Mouse (Mus musculus) left cerebral cortex, adult 2 months (tissue): ENCODE results near the gene Arx. TPM values are rescaled to one million over a fixed set of nuclear protein-coding genes. Genes with fewer than 3 reads are reported as not detected.

Experiments used
- DNase-seq, 2 experiments: peaks; one replicate each; pipeline ENCODE4 v3.0.0; 2021 to 2022; ENCODE audit warnings: low spot score in 2 of 2, mixed read lengths in 1 of 2; ENCODE audit errors: extremely low spot score in 1 of 2
- H3K27ac ChIP-seq: fragments of 200-600 bp; 2 replicates; pipeline ENCODE4 v1.8.1; 2022
- H3K4me3 ChIP-seq: fragments of 200-600 bp; 2 replicates; pipeline ENCODE4 v1.8.1; 2022
- CTCF ChIP-seq: fragments of 200-600 bp; IDR thresholded peaks from 2 replicates; pipeline ENCODE4 v1.8.1; 2022; ENCODE audit warnings: antibody characterized with exemption, mild to moderate bottlenecking, moderate library complexity
- intact Hi-C: fragments of 180-260 bp; cut with DNase I; formaldehyde crosslinking; loops from one replicate; pipeline ENCODE4 v1.15.1; 2025
- total RNA-seq, 2 experiments: library from RNA; stranded (reverse); gene quantifications; 2 replicates each; pipeline ENCODE4 v1.2.3; 2021

Arx gene
- total RNA-seq, 2 experiments from 2014 or later: 19.7 to 20.9 TPM

GRCm38 (mm10) chrX:93294736-93295490 is 8.7 kb downstream of the Arx start:
- Histone ChIP-seq H3K27ac (no peak overlapping the region; the same call in 1 of the 2 replicates), H3K4me3 (no peak overlapping the region)
- intact Hi-C loops: loop anchor here (10.0 kb wide), 1 partner anchor 260 kb away; no protein-coding TSS in a partner anchor
- no peak for DNase-seq
- TF ChIP-seq CTCF: no peak

- DNase-seq: no peak
- TF ChIP-seq CTCF: no peak
- intact Hi-C loops: loop anchor here (10.0 kb wide), 1 partner anchor 259 kb away; no protein-coding TSS in a partner anchor
- Histone ChIP-seq H3K27ac (no peak overlapping the region), H3K4me3 (no peak overlapping the region)
Observed at GRCm38 (mm10) chrX:93295819-93296218, 9.6 kb downstream of the Arx start.

GRCm38 (mm10) chrX:93297001-93297441 is 10.8 kb downstream of the Arx start:
- DNase-seq: no peak
- intact Hi-C loops: loop anchor here (10.0 kb wide), 1 partner anchor 258 kb away; no protein-coding TSS in a partner anchor
- no peak for TF ChIP-seq CTCF
- Histone ChIP-seq H3K4me3 (no peak overlapping the region), H3K27ac (no peak overlapping the region)

GRCm38 (mm10) chrX:93299046-93299626 is 12.9 kb downstream of the Arx start:
- Histone ChIP-seq H3K27ac (no peak overlapping the region), H3K4me3 (peak overlapping the region; percentile 13; the same call in 1 of the 2 replicates)
- no peak for DNase-seq
- intact Hi-C loops: loop anchor here (10.0 kb wide), 1 partner anchor 256 kb away; no protein-coding TSS in a partner anchor
- TF ChIP-seq CTCF: no peak

- no peak for TF ChIP-seq CTCF
- intact Hi-C loops: loop anchor here (10.0 kb wide), 1 partner anchor 255 kb away; no protein-coding TSS in a partner anchor
- H3K4me3 ChIP-seq: no peak overlapping the region
- DNase-seq: no peak
- H3K27ac ChIP-seq: no peak overlapping the region
Observed at GRCm38 (mm10) chrX:93299771-93300170, 13.5 kb downstream of the Arx start.

- TF ChIP-seq CTCF: no peak
- Histone ChIP-seq H3K27ac (no peak overlapping the region), H3K4me3 (no peak overlapping the region)
- intact Hi-C loops: no loop called here
- no peak for DNase-seq
Observed at GRCm38 (mm10) chrX:93300183-93300815, 14.1 kb downstream of the Arx start.

GRCm38 (mm10) chrX:93301798-93302197 is 15.6 kb downstream of the Arx start:
- DNase-seq: no peak
- TF ChIP-seq CTCF: no peak
- H3K4me3 ChIP-seq: no peak overlapping the region
- intact Hi-C loops: no loop called here
- no peak overlapping the region for H3K27ac ChIP-seq

- no peak overlapping the region for H3K4me3 ChIP-seq
- intact Hi-C loops: no loop called here
- DNase-seq: no peak
- H3K27ac ChIP-seq: no peak overlapping the region
- no peak for TF ChIP-seq CTCF
Observed at GRCm38 (mm10) chrX:93305780-93306179, 19.5 kb downstream of the Arx start.

GRCm38 (mm10) chrX:93317577-93317976 is 31.3 kb downstream of the Arx start:
- intact Hi-C loops: no loop called here
- no peak for DNase-seq
- no peak overlapping the region for H3K27ac ChIP-seq
- TF ChIP-seq CTCF: no peak
- H3K4me3 ChIP-seq: no peak overlapping the region

GRCm38 (mm10) chrX:93319979-93320378 is 33.7 kb downstream of the Arx start:
- intact Hi-C loops: no loop called here
- no peak overlapping the region for H3K4me3 ChIP-seq
- DNase-seq: no peak
- no peak overlapping the region for H3K27ac ChIP-seq
- TF ChIP-seq CTCF: no peak

GRCm38 (mm10) chrX:93321336-93321735 is 35.1 kb downstream of the Arx start:
- Histone ChIP-seq H3K4me3 (no peak overlapping the region), H3K27ac (no peak overlapping the region)
- no peak for DNase-seq
- intact Hi-C loops: no loop called here
- no peak for TF ChIP-seq CTCF
